Mouse (Mus musculus) CH12.LX (cell line): ENCODE data around the gene Clec1a. TPM values are rescaled to one million over a fixed set of nuclear protein-coding genes. Genes with fewer than 3 reads are reported as not detected.

ENCODE experiments used
- DNase-seq: peaks from one replicate; pipeline ENCODE4 v3.0.0-alpha.2; 2013; ENCODE audit errors: extremely low read depth
- H3K27ac ChIP-seq: 2 replicates; pipeline ENCODE4 v1.5.1; 2012; ENCODE audit warnings: low read depth, mild to moderate bottlenecking, control low read depth, moderate library complexity; ENCODE audit not compliant: insufficient read depth
- H3K27me3 ChIP-seq: replicated peaks from 2 replicates; pipeline ENCODE3; 2012; ENCODE audit warnings: inconsistent platforms
- H3K36me3 ChIP-seq, 2 experiments: replicated peaks in 1 of 2; 2 replicates each; pipeline versions ENCODE3 to v1.6.1; 2012; ENCODE audit warnings: inconsistent platforms in 1 of 2, low read length in 1 of 2, mild to moderate bottlenecking in 1 of 2, mixed read lengths in 1 of 2, moderate library complexity in 1 of 2; ENCODE audit not compliant: control insufficient read depth in 1 of 2, insufficient read depth in 1 of 2
- H3K4me1 ChIP-seq, 2 experiments: 2 replicates each; pipeline ENCODE4 v1.6.1; 2012; ENCODE audit warnings: inconsistent platforms in 1 of 2, moderate library complexity in 1 of 2; ENCODE audit not compliant: insufficient read depth in 2 of 2, control insufficient read depth in 1 of 2
- H3K4me2 ChIP-seq: 2 replicates; pipeline ENCODE4 v1.6.1; 2012; ENCODE audit warnings: low read depth, mild to moderate bottlenecking, control low read depth; ENCODE audit not compliant: poor library complexity, insufficient read depth, severe bottlenecking
- H3K4me3 ChIP-seq, 3 experiments: fragments of 150-350 bp in 1 of 3; sonication (generic) in 1 of 3; replicated peaks in 1 of 3; 2 replicates each; pipeline versions ENCODE3 to v1.5.1; 2011 to 2012; ENCODE audit warnings: low read depth in 2 of 3, low read length in 2 of 3, mild to moderate bottlenecking in 2 of 3, moderate library complexity in 2 of 3, control low read depth in 1 of 3, improper control_type of control experiment in 1 of 3, inconsistent platforms in 1 of 3, mixed read lengths in 1 of 3; ENCODE audit not compliant: poor library complexity in 1 of 3
- H3K79me2 ChIP-seq: replicated peaks from 2 replicates; pipeline ENCODE4 v1.6.1; 2012; ENCODE audit warnings: mild to moderate bottlenecking, moderate library complexity; ENCODE audit not compliant: control insufficient read depth, poor library complexity, insufficient read depth, severe bottlenecking; ENCODE audit errors: extremely low read depth
- H3K9ac ChIP-seq: 2 replicates; pipeline ENCODE4 v1.6.1; 2012; ENCODE audit warnings: low read depth, mild to moderate bottlenecking, control low read depth, moderate library complexity; ENCODE audit not compliant: insufficient read depth
- H3K9me3 ChIP-seq: replicated peaks from 2 replicates; pipeline ENCODE3; 2012; ENCODE audit warnings: low read length, inconsistent platforms, mixed read lengths
- BHLHE40 ChIP-seq: IDR thresholded peaks from 2 replicates; pipeline ENCODE4 v1.6.1; 2011; ENCODE audit warnings: mild to moderate bottlenecking, low read depth, low read length, improper control_type of control experiment
- CHD2 ChIP-seq: IDR thresholded peaks from 2 replicates; pipeline ENCODE4 v1.6.1; 2011; ENCODE audit warnings: low read length, improper control_type of control experiment
- CTCF ChIP-seq, 2 experiments: IDR thresholded peaks in 1 of 2; conservative IDR thresholded peaks in 1 of 2; 2 replicates each; pipeline ENCODE4 v1.5.1; 2011 to 2012; ENCODE audit warnings: low read depth in 2 of 2, low read length in 2 of 2, improper control_type of control experiment in 1 of 2, inconsistent platforms in 1 of 2, mild to moderate bottlenecking in 1 of 2, moderate library complexity in 1 of 2
- E2F4 ChIP-seq: IDR thresholded peaks from 2 replicates; pipeline ENCODE4 v1.6.1; 2011; ENCODE audit warnings: low read depth, low read length, improper control_type of control experiment; ENCODE audit not compliant: insufficient replicate concordance
- ETS1 ChIP-seq: conservative IDR thresholded peaks from 2 replicates; pipeline ENCODE4 v1.6.1; 2012; ENCODE audit warnings: low read depth, mild to moderate bottlenecking, inconsistent platforms, low read length, improper control_type of control experiment, moderate library complexity
- GABPA ChIP-seq: IDR thresholded peaks from 2 replicates; pipeline ENCODE4 v1.6.1; 2012; ENCODE audit warnings: low read depth, low read length, improper control_type of control experiment, inconsistent platforms; ENCODE audit not compliant: insufficient replicate concordance
- HCFC1 ChIP-seq: IDR thresholded peaks from 2 replicates; pipeline ENCODE4 v1.6.1; 2012; ENCODE audit warnings: low read depth, mild to moderate bottlenecking, inconsistent platforms, low read length, improper control_type of control experiment
- IRF4 ChIP-seq: IDR thresholded peaks from 2 replicates; pipeline ENCODE4 v1.6.1; 2014; ENCODE audit warnings: low read depth, mild to moderate bottlenecking, inconsistent platforms, low read length, improper control_type of control experiment
- JUN ChIP-seq: IDR thresholded peaks from 2 replicates; pipeline ENCODE4 v1.6.1; 2011; ENCODE audit warnings: low read depth, mild to moderate bottlenecking, low read length, improper control_type of control experiment, moderate library complexity; ENCODE audit not compliant: insufficient read depth
- JUND ChIP-seq: conservative IDR thresholded peaks from 2 replicates; pipeline ENCODE4 v1.6.1; 2011; ENCODE audit warnings: low read depth, low read length, improper control_type of control experiment
- KAT2A ChIP-seq: IDR thresholded peaks from 2 replicates; pipeline ENCODE4 v1.6.1; 2012; ENCODE audit warnings: low read length, improper control_type of control experiment, inconsistent platforms; ENCODE audit not compliant: insufficient replicate concordance
- MAX ChIP-seq: IDR thresholded peaks from 2 replicates; pipeline ENCODE4 v1.6.1; 2011; ENCODE audit warnings: low read length, improper control_type of control experiment
- MAZ ChIP-seq: IDR thresholded peaks from 2 replicates; pipeline ENCODE4 v1.6.1; 2012; ENCODE audit warnings: low read depth, mild to moderate bottlenecking, inconsistent platforms, low read length, improper control_type of control experiment, moderate library complexity
- MEF2A ChIP-seq: IDR thresholded peaks from 2 replicates; pipeline ENCODE4 v1.6.1; 2014; ENCODE audit warnings: low read depth, mild to moderate bottlenecking, inconsistent platforms, low read length, improper control_type of control experiment, borderline replicate concordance
- MYC ChIP-seq: IDR thresholded peaks from 2 replicates; pipeline ENCODE4 v1.6.1; 2011; ENCODE audit warnings: low read depth, mild to moderate bottlenecking, improper control_type of control experiment, low read length
- NELFE ChIP-seq: IDR thresholded peaks from 2 replicates; pipeline ENCODE4 v1.6.1; 2011; ENCODE audit warnings: low read depth, low read length, improper control_type of control experiment
- PAX5 ChIP-seq: IDR thresholded peaks from 2 replicates; pipeline ENCODE4 v1.6.1; 2012; ENCODE audit warnings: low read length, inconsistent platforms, mixed read lengths
- POLR2A ChIP-seq: IDR thresholded peaks from 2 replicates; pipeline ENCODE4 v1.6.1; 2011; ENCODE audit warnings: low read depth, mild to moderate bottlenecking, improper control_type of control experiment, low read length
- POLR2AphosphoS2 ChIP-seq: IDR thresholded peaks from 2 replicates; pipeline ENCODE4 v1.6.1; 2011; ENCODE audit warnings: low read depth, low read length, improper control_type of control experiment
- SMC3 ChIP-seq: IDR thresholded peaks from 2 replicates; pipeline ENCODE4 v1.6.1; 2011; ENCODE audit warnings: low read depth, low read length, improper control_type of control experiment
- USF1 ChIP-seq: IDR thresholded peaks from 2 replicates; pipeline ENCODE4 v1.6.1; 2014; ENCODE audit warnings: low read depth, mild to moderate bottlenecking, inconsistent platforms, low read length, improper control_type of control experiment
- USF2 ChIP-seq: conservative IDR thresholded peaks from 2 replicates; pipeline ENCODE4 v1.6.1; 2011; ENCODE audit warnings: low read depth, low read length, improper control_type of control experiment
- ZMIZ1 ChIP-seq: IDR thresholded peaks from 2 replicates; pipeline ENCODE4 v1.6.1; 2012; ENCODE audit warnings: low read depth, mild to moderate bottlenecking, inconsistent platforms, low read length, improper control_type of control experiment
- dilution Hi-C: fragments of 300-500 bp; cut with MboI; formaldehyde crosslinking; loops from 2 replicates; pipeline ENCODE4 v1.14.3; 2020; ENCODE audit warnings: low sequenced_read_pairs; ENCODE audit not compliant: extremely low pct_unique_long_range_greater_than_20kb, extremely low pct_ligation_motif_present
- in situ Hi-C: fragments of 300-500 bp; cut with MboI; formaldehyde crosslinking; loops from 3 replicates; pipeline ENCODE4 v1.14.3; 2019; ENCODE audit warnings: low sequenced_read_pairs, low pct_ligation_motif_present, low pct_unique_long_range_greater_than_20kb, mixed read lengths
- polyA plus RNA-seq: library from polyadenylated mRNA; unstranded; fragments of >175 nt; gene quantifications from 2 replicates; pipeline ENCODE4 v1.2.1, GENCODE M21; 2012; ENCODE audit warnings: low read depth; ENCODE audit not compliant: insufficient read length
- total RNA-seq, 2 experiments: library from RNA; depleted of rRNA; stranded (reverse); fragments of 300-350 nt in 1 of 2; fragments of >200 nt in 1 of 2; gene quantifications; 2 replicates each; pipeline ENCODE4 v1.2.3; 2012 to 2014

The Clec1a gene
- total and polyA plus RNA-seq, 3 experiments = not detected

DNA sequence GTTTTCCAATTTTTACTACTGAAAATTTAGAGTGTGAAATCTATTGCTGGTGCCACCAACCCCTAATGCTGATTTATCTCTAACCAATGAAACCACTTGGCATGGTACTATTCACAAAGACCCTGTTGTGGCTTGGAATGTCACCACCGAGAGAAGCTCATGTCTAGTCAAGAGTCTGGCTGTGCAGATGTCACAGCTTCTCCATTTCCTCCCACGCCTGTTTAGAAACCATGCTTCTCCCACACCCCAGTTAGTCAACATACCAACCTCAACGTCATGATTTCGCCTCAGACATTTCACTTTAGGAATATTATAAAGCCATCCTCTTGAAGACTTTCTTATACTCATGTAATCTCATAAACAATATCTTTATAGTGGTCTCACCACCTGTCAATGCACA, 24.5 kb downstream of the Clec1a start:
- Histone ChIP-seq H3K4me2 (no peak overlapping the region), H3K9ac (no peak overlapping the region), H3K79me2 (no peaks in the 10 kb centered on the region), H3K27me3 (no peaks in the 10 kb centered on the region), H3K36me3 (no peaks in the 10 kb centered on the region), H3K9me3 (no peaks in the 10 kb centered on the region), H3K27ac (no peak overlapping the region), H3K4me3 (no peak overlapping the region), H3K4me1 (peaks cover 0 to 5% of the 10 kb centered on the region in 2 experiments; a peak in 1 of 4 replicates)
- in situ Hi-C loops = no loop called here
- dilution Hi-C loops = no loop called here
- no peak for DNase-seq
- TF ChIP-seq JUND = no peak
- TF ChIP-seq CTCF (conservative IDR thresholded peaks at IDR 0.05 in 1 of 2, IDR thresholded peaks at IDR 0.05 in 1 of 2; ENCODE audit: low read depth in 2 of 2, low read length in 2 of 2) = no peak
- no peak for TF ChIP-seq HCFC1
- TF ChIP-seq MAZ = no peak

DNA sequence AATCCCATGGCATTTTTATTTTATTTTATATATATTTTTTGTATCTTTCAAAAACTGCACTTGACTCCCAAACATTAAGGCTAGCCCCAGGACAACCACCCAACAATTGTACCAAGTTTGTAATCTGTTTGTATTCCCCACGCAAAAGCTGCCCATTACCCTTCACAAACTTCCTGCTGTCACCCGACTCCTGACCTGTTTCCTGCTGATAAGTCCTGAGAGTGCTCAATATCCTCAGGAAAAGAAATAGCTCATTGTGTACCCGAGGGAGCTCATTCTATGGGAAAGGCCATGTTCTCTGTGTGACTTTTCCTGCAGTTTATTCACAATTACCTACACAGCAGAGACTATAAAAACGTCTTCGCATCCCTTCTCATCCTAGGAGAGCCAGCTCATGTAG, 26.0 kb downstream of the Clec1a start:
- no peak for DNase-seq
- Histone ChIP-seq H3K36me3 (no peaks in the 10 kb centered on the region), H3K9ac (no peak overlapping the region), H3K4me3 (no peak overlapping the region), H3K27me3 (no peaks in the 10 kb centered on the region), H3K79me2 (no peaks in the 10 kb centered on the region), H3K4me2 (no peak overlapping the region), H3K9me3 (no peaks in the 10 kb centered on the region), H3K27ac (no peak overlapping the region), H3K4me1 (peaks cover 0 to 5% of the 10 kb centered on the region in 2 experiments; a peak in 1 of 4 replicates)
- no peak for TF ChIP-seq ETS1
- no peak for TF ChIP-seq USF1
- TF ChIP-seq MAX = no peak
- no peak for TF ChIP-seq BHLHE40
- no peak for TF ChIP-seq GABPA
- TF ChIP-seq POLR2A = no peak
- in situ Hi-C loops (no loop called here), dilution Hi-C loops (no loop called here)

DNA sequence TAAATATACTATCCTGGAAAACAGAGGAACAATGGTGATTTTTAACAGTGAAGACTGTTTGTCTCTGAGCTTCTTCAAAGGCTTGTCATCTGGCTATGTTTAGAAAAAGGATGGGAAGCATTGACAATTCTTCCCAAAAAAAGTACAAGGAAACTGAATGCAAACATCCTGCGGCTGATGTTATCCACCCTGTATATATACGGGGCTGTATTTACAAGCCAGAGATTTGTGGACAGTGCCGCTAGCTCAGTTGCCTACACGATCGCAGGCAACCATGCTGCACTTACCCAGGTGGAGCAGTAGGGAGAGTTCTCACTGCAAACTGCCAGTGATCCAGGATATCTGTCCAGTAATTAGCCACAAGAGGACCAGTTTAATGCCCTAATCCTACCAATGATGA, 26.6 kb downstream of the Clec1a start:
- H3K4me1 ChIP-seq = peaks cover 0 to 5% of the 10 kb centered on the region in 2 experiments; a peak in 1 of 4 replicates
- dilution Hi-C loops (no loop called here), in situ Hi-C loops (no loop called here)
- no peak overlapping the region for H3K4me2 ChIP-seq
- H3K27ac ChIP-seq = no peak overlapping the region
- no peaks in the 10 kb centered on the region for H3K36me3 ChIP-seq
- H3K4me3 ChIP-seq = no peak overlapping the region
- no peak overlapping the region for H3K9ac ChIP-seq
- TF ChIP-seq E2F4 (no peak), KAT2A (no peak), IRF4 (no peak), SMC3 (no peak), PAX5 (no peak), POLR2A (no peak), USF2 (no peak), POLR2AphosphoS2 (no peak), MEF2A (no peak), MAX (no peak), JUN (no peak), CHD2 (no peak), USF1 (no peak), ETS1 (no peak), MYC (no peak), ZMIZ1 (no peak), GABPA (no peak), NELFE (no peak)
- no peaks in the 10 kb centered on the region for H3K9me3 ChIP-seq
- H3K79me2 ChIP-seq = no peaks in the 10 kb centered on the region
- no peaks in the 10 kb centered on the region for H3K27me3 ChIP-seq
- DNase-seq = no peak
